Mouse (Mus musculus): Measurements from ENCODE around the gene Senp6.

DNA sequence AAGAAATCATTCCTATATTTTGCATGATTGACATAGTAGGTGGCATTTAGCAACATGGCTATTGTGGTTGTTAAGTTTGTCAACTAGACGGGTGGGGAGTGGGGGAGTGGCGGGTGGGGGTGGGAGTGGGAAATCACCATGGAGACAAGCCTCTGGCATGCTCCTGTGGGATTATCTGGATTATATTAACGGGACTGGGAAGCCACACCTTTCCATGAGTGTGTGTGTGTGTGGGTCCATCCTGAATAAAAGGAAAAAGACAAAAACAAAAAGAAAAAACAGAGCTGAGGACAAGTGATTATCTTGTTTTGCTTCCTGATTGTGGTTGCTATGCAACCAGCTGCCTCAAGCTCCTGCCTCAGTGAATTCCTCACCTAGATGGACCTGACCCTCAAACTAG is 119.0 kb downstream of the Senp6 start:
- TF ChIP-seq CTCF (IDR thresholded peaks at IDR 0.05; ENCODE audit: low read depth, low read length), result no peak
- TF ChIP-seq POLR2A (IDR thresholded peaks at IDR 0.05; ENCODE audit: borderline replicate concordance, low read depth, low read length), result no peak
